Mouse (Mus musculus) forebrain, embryonic 12.5 days (tissue): ENCODE results near the gene Gm14139. TPM values are rescaled to one million over a fixed set of nuclear protein-coding genes. Genes with fewer than 3 reads are reported as not detected.
"Not testable (repeated sequence)": the region's sequence is repeated elsewhere in the genome, so short reads cannot be mapped to it uniquely, and the experiment has no call there.

Experiments
- ATAC-seq: fragments of 200-750 bp; cut with Nextera tagmentation; 2 replicates; pipeline ENCODE4 v1.8.0; 2017; ENCODE audit warnings: moderate TSS enrichment; ENCODE audit not compliant: low FRiP score
- H3K27ac ChIP-seq: fragments of 300-500 bp; sonication (generic); 2 replicates; pipeline ENCODE4 v1.5.1; 2016; ENCODE audit warnings: mild to moderate bottlenecking
- H3K27me3 ChIP-seq: fragments of 300-500 bp; sonication (generic); 2 replicates; pipeline ENCODE4 v1.6.1; 2016; ENCODE audit warnings: mild to moderate bottlenecking
- H3K36me3 ChIP-seq: fragments of 300-500 bp; sonication (generic); replicated peaks from 2 replicates; pipeline ENCODE4 v1.6.1; 2016; ENCODE audit warnings: mild to moderate bottlenecking
- H3K4me1 ChIP-seq: fragments of 300-500 bp; sonication (generic); 2 replicates; pipeline ENCODE4 v1.6.1; 2016
- H3K4me2 ChIP-seq: fragments of 300-500 bp; sonication (generic); 2 replicates; pipeline ENCODE4 v1.6.1; 2016; ENCODE audit warnings: mild to moderate bottlenecking, moderate library complexity
- H3K4me3 ChIP-seq: fragments of 300-500 bp; sonication (generic); replicated peaks from 2 replicates; pipeline ENCODE4 v1.5.1; 2016; ENCODE audit warnings: mild to moderate bottlenecking
- H3K9ac ChIP-seq: fragments of 300-500 bp; sonication (generic); 2 replicates; pipeline ENCODE4 v1.6.1; 2016; ENCODE audit warnings: mild to moderate bottlenecking
- H3K9me3 ChIP-seq: fragments of 300-500 bp; sonication (generic); 2 replicates; pipeline ENCODE4 v1.6.1; 2016
- WGBS: fragments of 180-500 bp; shearing (Covaris S2); methylation state at CpG from one replicate; pipeline ENCODE4 v1.1.7; 2016; 5-methylcytosine and 5-hydroxymethylcytosine counted together
- polyA plus RNA-seq: library from polyadenylated mRNA; unstranded; fragments of >200 nt; fragmentation: Nextera tagmentation; extraction: Ambion mirVana; gene quantifications from 2 replicates; pipeline ENCODE4 v1.2.1, GENCODE M21; 2016

Gm14139 gene
- not detected in 2 replicates for polyA plus RNA-seq

DNA sequence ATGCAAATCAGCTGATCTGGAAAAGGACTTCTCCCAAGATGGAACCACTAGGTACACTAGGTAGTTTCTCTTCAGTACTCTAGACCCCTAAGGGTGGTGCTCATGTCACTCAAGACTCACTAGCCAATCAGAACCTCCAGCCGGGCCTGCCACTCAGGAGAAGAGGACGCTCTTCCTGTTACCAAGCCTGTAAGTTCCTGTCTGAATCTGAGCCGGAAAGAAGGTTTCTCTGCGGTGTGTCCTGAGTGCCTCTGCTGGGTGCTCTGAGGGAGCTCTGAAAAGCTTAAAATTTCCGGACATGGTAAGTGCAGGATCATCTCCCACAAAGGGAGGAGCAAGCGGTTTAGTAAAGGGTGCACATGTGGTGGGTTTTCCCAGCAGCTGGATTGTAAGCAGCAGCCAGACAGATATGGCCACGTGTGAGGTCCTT is at the start of gene Gm14139:
Gm14139 (plus strand) TSS at position 186 of the 430 bp plus-strand sequence.
- not testable (repeated sequence) for H3K9me3 ChIP-seq, H3K9ac ChIP-seq, H3K36me3 ChIP-seq, H3K4me1 ChIP-seq, H3K27me3 ChIP-seq, H3K4me3 ChIP-seq, H3K4me2 ChIP-seq, H3K27ac ChIP-seq, ATAC-seq
- 80% methylated on average over 7 of the region's 7 CpGs for WGBS

- H3K4me2 ChIP-seq, H3K4me3 ChIP-seq, H3K27ac ChIP-seq, ATAC-seq, H3K27me3 ChIP-seq, H3K4me1 ChIP-seq, H3K9ac ChIP-seq: not testable (repeated sequence)
- H3K9me3 ChIP-seq = peaks cover 15% of the 10 kb centered on the region
- peaks cover 30% of the 10 kb centered on the region for H3K36me3 ChIP-seq
- WGBS = 95% methylated on average over 1 of the region's 1 CpGs
Observed at GRCm38 (mm10) chr2:150132002-150132401, 49.6 kb upstream of the Gm14139 start.

GRCm38 (mm10) chr2:150132773-150133172 is 48.8 kb upstream of the Gm14139 start:
- Histone ChIP-seq H3K36me3 (peaks cover 29% of the 10 kb centered on the region), H3K4me3 (no peak overlapping the region), H3K9me3 (peaks cover 14% of the 10 kb centered on the region), H3K27ac (no peak overlapping the region), H3K9ac (no peak overlapping the region), H3K4me2 (no peak overlapping the region), H3K4me1 (peaks cover 6% of the 10 kb centered on the region), H3K27me3 (no peaks in the 10 kb centered on the region)
- 83% methylated on average over 2 of the region's 2 CpGs for WGBS
- ATAC-seq = no peak

- Histone ChIP-seq H3K9ac (peak within 1 kb of the TSS; percentile 72), H3K36me3 (peaks cover 16% of the 10 kb centered on the region), H3K27me3 (no peaks in the 10 kb centered on the region), H3K27ac (peak within 1 kb of the TSS; percentile 69), H3K4me1 (peaks cover 6% of the 10 kb centered on the region), H3K4me2 (peak within 1 kb of the TSS; percentile 62), H3K4me3 (peak within 1 kb of the TSS; percentile 72), H3K9me3 (no peaks in the 10 kb centered on the region)
- ATAC-seq = peak; percentile 100
- WGBS = under 1% methylated on average over 13 of the region's 13 CpGs
Observed at GRCm38 (mm10) chr2:150136435-150136897, 45.1 kb upstream of the Gm14139 start, which contains the start of gene Zfp120. Gene Zfp120 (minus strand): TSS chr2:150136708.

DNA sequence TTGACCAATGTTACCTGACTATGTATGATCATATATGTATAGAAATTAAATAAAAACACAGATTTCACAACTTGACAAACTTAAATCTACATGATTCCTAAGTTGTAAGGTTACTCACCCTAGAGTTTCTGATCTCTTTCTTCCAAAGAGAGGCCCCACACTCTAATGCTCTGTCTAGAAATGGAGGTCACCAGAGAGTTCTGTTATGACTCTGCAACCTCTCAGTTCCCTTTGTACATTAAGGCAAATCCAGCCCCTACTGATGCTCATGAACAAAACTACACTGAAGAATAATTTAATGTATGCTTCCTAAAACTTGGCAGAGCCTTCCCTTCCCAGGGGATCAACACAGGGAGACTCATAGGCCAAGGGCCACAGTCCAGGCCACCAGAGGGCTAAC is 14.9 kb upstream of the Gm14139 start:
- no peaks in the 10 kb centered on the region for H3K27me3 ChIP-seq
- H3K4me3 ChIP-seq = no peak overlapping the region
- ATAC-seq = no peak
- no peak overlapping the region for H3K4me2 ChIP-seq
- H3K27ac ChIP-seq = no peak overlapping the region
- H3K9me3 ChIP-seq = no peaks in the 10 kb centered on the region
- no peaks in the 10 kb centered on the region for H3K36me3 ChIP-seq
- no peaks in the 10 kb centered on the region for H3K4me1 ChIP-seq
- no peak overlapping the region for H3K9ac ChIP-seq

- H3K9ac ChIP-seq = no peak overlapping the region
- no peak overlapping the region for H3K4me2 ChIP-seq
- no peak overlapping the region for H3K4me3 ChIP-seq
- H3K36me3 ChIP-seq = no peaks in the 10 kb centered on the region
- H3K27ac ChIP-seq = no peak overlapping the region
- ATAC-seq = no peak
- 0 out of 2 replicates have a peak, but pooled peaks cover 7% of the 10 kb centered on the region for H3K9me3 ChIP-seq
- H3K4me1 ChIP-seq = no peaks in the 10 kb centered on the region
- H3K27me3 ChIP-seq = no peaks in the 10 kb centered on the region
Observed at GRCm38 (mm10) chr2:150173833-150174232, 7.7 kb upstream of the Gm14139 start.

GRCm38 (mm10) chr2:150179579-150179978 is 2.0 kb upstream of the Gm14139 start, which contains the start of gene Gm10770:
Gene Gm10770 (minus strand): TSS chr2:150179679.
- H3K27ac ChIP-seq, H3K36me3 ChIP-seq, H3K4me2 ChIP-seq, H3K27me3 ChIP-seq, H3K4me1 ChIP-seq, H3K9me3 ChIP-seq, H3K9ac ChIP-seq, ATAC-seq, H3K4me3 ChIP-seq: not testable (repeated sequence)
- WGBS = 82% methylated on average over 4 of the region's 4 CpGs

- not testable (repeated sequence) for H3K36me3 ChIP-seq, ATAC-seq, H3K4me3 ChIP-seq, H3K4me1 ChIP-seq, H3K4me2 ChIP-seq, H3K9ac ChIP-seq, H3K27me3 ChIP-seq, H3K27ac ChIP-seq, H3K9me3 ChIP-seq
Observed at GRCm38 (mm10) chr2:150181046-150181445, 509 bp upstream of the Gm14139 start.

- H3K9me3 ChIP-seq, H3K27ac ChIP-seq, H3K36me3 ChIP-seq, H3K4me1 ChIP-seq, H3K27me3 ChIP-seq: not testable (repeated sequence)
- peak within 1 kb of the TSS; percentile 48 for H3K4me2 ChIP-seq
- H3K9ac ChIP-seq = peak within 1 kb of the TSS; percentile 49; the same call in 1 of the 2 replicates
- peak within 1 kb of the TSS; percentile 43 for H3K4me3 ChIP-seq
- ATAC-seq = peak; percentile 100
- WGBS = 2% methylated on average over 15 of the region's 15 CpGs
Observed at GRCm38 (mm10) chr2:150217600-150218362, 36.2 kb downstream of the Gm14139 start, which contains the start of gene Zfp937. Gene Zfp937 (plus strand): TSS chr2:150218073.

DNA sequence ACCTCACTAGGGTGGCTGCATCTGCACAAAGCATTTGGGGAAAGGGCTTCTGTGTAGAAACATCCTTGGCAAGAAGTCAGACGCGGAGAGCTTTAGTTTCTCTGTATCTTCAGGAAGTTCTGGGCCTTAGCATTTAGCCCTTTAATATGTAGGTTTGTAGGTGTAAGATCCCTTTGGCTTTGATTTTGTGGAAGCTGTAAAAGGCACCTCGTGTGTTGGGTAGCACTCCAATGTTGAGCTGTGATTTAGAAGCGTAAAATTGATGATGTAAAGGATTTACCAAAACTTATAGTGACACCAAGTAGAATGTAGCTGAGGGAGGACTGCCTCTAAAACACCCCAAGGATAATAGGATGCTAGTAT is 36.8 kb downstream of the Gm14139 start:
- peak overlapping the region; percentile 48 for H3K4me2 ChIP-seq
- H3K9ac ChIP-seq = peak overlapping the region; percentile 49; the same call in 1 of the 2 replicates
- H3K27me3 ChIP-seq, H3K9me3 ChIP-seq, H3K4me1 ChIP-seq, H3K27ac ChIP-seq, H3K36me3 ChIP-seq: not testable (repeated sequence)
- ATAC-seq = peak; percentile 20; the same call in 1 of the 2 replicates
- WGBS = 28% methylated on average over 4 of the region's 4 CpGs
- peak overlapping the region; percentile 43 for H3K4me3 ChIP-seq

DNA sequence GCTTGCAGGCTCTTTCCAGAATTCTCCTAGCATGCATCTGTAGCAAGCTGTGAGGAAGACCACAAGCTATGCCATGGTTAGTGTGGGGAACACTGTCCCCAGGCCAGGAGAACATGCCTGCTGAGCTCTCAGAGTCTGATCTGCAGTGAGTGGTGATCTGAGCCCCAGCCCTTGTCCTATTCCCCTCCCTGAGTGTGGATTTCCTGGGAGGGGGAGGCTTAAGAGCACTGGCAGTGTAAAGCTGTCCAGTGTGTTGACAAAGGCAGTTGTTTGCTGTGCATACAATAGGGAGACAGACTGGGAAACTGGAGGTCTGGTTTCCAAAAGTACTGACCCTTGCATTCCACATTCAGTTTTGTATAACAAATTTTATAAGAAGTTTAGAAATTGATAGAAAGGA is 41.7 kb downstream of the Gm14139 start:
- H3K9me3 ChIP-seq, H3K4me3 ChIP-seq, H3K9ac ChIP-seq, H3K4me2 ChIP-seq, H3K27me3 ChIP-seq, ATAC-seq, H3K4me1 ChIP-seq, H3K27ac ChIP-seq, H3K36me3 ChIP-seq: not testable (repeated sequence)
